Mouse (Mus musculus): ENCODE results near the gene Rfx4. TPM values are rescaled to one million over a fixed set of nuclear protein-coding genes. Genes with fewer than 3 reads are reported as not detected.

The Rfx4 gene
- total RNA-seq, 2 experiments from 2014 or later, result not detected

DNA sequence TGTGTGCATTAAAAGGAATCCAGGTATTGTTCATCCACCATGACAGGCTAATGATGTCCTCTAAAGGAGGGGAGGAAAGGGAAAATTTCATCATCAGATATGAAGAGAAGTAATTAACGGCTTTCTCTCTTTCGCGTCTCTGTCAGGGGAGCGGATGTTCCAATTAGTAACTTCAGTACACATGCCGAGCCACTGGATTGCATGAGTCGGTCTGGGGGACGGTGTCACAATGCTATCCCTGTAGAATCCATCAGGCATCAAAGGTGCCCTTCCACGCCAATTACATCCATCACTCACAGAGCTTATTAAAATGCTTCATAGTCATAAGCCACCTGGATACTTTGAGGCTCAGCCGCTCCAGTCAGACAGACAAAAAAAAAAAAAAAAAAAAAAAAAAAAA is 51.3 kb downstream of the Rfx4 start:
- ATAC-seq (replicated peaks; ENCODE audit: low FRiP score, poor library complexity, severe bottlenecking), result no peak

DNA sequence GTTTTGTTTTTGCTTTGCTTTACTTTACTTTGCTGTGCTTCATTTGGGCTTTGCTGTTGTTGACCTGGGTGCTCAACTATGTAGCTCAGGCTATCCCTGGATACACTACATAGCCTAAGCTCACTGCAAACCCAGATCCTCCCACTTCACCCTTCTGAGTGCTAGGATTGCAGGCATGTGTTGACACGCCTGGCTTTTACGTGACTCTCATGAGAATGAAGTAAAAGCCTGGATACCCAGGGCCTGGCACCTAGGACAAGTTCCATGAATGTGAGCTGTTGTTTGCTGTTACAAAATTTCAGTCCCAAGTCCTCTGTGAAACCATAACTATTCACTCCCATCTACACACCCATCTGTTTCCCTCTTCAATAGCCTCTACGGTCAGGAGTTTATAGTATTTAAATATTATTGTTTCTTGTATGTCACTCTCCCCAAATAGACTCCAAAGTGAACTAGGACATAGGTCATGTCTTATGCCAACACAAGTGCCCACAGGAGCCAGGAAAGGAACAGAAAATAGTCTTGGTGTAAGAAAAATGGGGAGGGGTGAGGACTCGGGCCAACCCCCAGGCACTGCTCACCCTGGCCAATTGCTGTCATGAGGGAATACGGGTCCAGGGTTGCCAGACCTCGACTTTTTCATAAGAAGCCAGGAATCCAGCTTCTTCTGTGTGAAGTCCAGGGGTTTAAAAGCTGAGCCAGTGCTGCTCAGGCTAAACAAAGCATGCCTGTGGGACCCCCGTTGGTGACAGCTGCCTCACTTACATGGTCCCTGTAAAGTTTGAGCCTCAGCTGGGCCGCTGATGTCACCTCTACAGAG is 54.4 kb downstream of the Rfx4 start:
- no peak for ATAC-seq (replicated peaks; ENCODE audit: low FRiP score, poor library complexity, severe bottlenecking)

DNA sequence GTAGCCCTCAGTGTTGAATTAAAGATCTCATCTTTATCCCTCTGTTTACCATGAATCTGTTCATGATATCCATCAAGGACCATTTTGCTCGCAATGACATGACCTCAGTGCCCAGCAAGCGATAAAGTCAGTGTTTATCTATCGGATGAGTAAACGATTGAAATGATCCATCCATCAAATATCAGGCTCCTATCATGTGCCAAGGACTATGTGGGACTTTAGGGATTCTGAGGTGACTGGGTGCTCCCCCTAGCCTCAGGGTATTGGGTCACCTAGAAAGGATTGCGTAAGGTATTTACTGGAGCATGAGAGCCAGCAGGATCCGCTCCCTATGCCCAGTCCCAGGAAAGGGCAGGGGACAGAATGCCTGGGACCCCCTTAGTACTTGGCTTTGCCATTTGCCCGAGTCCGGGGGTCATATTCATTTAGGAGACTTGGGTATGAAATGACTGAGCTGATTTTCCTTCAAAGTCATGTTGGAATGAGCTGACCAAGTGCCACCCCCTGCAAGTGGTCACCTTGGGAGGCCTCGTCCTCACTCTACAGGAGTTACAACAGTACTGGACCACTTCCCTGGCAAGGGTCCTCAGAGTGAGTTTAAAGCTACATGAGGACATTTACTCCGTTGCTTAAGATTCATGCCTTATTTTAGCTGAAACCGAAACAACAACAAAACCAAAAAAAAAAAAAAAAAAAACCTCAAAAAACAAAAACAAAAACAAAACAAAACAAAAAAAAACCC is 55.5 kb downstream of the Rfx4 start:
- no peak for ATAC-seq (replicated peaks; ENCODE audit: low FRiP score, poor library complexity, severe bottlenecking)

DNA sequence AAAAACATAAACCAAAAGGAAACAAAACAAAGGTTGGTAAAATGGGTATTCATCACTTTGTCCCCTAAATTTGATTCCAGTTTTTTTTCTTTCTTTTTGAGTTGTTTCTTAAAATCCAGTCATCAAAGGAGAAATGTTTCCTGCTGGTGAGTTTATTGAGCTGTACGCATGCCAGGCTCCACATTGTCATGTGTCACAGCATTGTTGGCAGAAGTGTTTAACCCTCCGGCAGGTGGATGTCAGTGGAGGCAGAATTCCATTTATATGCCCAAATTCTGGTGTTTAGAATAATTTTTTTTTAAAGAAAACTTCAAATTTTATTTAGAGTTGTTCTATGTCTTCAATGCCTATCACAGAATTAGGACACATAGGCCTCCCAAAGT is 56.0 kb downstream of the Rfx4 start:
- ATAC-seq (replicated peaks; ENCODE audit: low FRiP score, poor library complexity, severe bottlenecking), result no peak

DNA sequence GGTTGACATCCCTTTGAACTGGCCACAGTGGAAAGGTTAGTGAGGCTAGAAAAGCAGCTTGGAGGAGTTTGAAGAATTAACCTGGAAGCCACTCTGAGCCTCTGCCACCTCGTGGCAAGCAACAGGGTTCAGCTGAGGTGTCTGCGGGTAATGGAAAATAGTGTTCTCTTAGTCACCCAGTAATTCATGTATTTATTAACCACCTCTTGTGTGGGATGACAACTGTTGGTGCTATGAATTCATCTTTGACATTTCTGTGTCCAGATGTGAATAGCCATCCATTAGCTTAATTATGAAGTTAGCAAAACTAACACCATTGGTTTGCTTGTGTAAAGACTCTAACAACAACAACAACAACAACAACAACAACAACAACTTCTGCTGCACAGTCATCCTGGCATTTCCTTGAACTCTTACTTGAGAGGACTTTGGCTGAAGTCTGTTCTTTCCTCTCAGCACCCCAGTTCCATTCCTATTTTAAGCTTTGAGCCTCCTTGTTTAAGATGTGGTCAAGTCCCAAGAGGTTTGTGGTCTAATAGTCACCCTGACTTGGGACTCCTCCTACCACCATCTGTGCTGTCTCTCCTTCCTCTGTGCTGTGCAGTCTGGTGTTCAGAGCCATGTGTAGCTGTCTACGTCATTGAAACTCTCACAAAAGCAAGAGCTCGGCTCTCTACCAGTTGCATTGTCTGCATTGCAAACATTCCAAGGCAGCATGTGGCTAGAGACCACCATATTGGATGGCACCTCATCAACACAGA is 60.0 kb downstream of the Rfx4 start:
- no peak for ATAC-seq (replicated peaks; ENCODE audit: low FRiP score, poor library complexity, severe bottlenecking)

DNA sequence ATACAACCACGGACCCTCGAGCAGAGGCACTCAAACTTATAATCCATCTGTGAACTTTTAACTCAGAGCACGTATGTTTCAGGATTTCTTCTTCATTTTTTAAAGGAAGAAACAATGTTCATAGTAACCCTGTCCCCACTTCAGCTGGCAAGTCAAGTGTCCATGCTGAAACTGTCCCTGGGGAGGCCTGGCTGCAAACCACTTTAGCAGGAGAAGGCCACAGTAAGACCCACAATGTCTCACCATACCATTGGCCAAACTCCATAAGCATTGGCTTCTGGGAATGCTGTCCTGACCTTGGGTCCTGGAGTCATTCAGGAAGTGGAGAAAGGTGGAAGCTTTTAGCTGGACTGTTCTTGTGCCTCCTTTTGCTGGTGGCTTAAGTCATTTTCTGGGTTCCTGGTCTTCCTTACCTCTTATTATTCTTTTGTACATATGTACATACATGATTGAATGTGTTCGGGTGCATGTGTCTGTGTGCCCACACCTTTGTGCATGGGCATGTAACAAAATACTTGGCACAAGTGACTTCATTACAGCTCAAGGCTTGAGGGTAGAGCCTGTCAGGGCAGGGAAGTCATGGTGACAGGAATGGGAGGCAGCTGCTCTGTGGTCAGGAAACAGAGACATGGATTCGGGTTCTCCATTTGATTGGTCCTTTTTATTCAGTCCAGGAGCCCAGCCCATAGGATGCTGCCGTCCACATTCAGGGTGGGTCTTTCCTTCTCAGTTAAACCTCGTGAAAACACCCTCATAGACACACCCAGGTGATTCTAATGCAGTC is 61.4 kb downstream of the Rfx4 start:
- no peak for ATAC-seq (replicated peaks; ENCODE audit: low FRiP score, poor library complexity, severe bottlenecking)

DNA sequence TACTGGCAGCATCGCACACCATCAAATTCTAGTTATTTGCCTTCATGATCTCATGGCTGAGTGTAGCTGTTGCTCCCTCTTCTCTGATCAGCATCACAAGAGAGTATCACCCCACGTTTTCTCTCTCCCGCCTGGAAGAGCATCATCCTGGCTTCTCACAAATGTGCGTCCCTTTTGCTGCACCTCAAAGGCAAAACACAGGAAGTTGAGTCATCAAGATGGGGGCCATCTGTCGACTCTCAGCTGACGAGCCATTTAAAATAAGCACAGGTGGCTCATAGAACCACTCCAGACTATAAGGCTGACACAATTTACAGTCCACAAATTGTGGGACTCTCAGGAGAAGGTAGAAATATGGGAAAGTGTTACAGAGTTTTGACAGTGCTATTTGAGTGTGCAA is 63.8 kb downstream of the Rfx4 start:
- ATAC-seq (replicated peaks; ENCODE audit: low FRiP score, poor library complexity, severe bottlenecking), result no peak

DNA sequence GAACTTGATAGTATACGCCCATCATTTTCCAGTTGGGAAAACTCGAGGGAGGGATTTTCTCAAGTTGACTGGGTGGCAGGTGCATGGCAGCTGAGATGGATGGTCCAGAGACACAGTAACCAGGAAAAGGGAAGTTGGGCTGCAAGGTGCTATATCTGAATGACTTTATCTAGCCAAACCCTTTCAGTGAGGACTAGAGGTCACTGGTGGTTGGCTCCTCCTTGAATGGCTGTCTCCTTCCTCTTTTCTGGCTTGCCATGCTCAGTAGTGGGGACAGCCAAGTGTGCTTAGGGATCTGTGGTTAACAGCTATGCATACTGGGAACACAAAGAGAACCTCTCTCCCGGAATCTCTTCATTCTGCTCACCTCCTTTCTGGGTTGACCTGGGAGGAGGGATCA is 64.4 kb downstream of the Rfx4 start:
- ATAC-seq (replicated peaks; ENCODE audit: low FRiP score, poor library complexity, severe bottlenecking), result no peak

DNA sequence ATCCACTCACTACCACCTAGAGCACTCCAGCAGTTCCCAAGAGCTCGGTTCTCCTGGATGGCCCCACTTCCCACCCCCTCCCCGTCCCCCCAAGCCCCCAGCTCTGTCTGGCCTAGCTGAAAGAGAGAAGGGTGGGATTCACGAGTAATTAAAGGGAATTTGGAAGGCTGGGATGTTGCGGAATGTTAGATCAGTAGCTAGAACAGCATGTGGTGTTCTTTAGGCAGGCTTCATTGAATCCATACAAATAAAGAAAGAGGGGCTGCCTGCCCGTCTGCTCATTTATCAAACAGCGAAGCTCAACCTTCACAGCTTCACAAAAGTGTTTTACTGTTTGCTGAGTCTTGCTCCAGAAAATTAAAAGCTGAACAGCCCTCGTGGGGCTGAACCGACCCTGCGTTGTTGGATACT is 66.9 kb downstream of the Rfx4 start:
- ATAC-seq (replicated peaks; ENCODE audit: low FRiP score, poor library complexity, severe bottlenecking), result no peak

DNA sequence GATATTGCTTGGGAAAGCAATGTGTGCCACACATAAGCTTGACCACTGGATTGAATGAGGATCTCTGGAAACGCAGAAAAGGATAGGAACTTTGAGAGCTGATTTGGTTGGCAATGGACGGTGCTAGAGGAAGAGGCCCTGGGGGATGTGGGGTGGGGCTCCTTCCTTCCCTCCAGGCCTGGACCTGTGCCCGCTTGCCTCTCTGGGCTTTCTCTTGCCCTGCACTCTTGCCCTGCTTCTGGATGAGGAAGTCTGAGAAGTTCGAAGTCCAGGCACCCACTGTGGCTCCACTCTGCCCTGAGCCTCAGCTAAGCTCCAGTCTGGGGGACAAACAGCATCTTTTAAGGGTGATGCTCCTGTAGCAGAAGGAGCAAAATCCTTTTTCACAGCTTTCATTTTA is 67.8 kb downstream of the Rfx4 start:
- no peak for ATAC-seq (replicated peaks; ENCODE audit: low FRiP score, poor library complexity, severe bottlenecking)

DNA sequence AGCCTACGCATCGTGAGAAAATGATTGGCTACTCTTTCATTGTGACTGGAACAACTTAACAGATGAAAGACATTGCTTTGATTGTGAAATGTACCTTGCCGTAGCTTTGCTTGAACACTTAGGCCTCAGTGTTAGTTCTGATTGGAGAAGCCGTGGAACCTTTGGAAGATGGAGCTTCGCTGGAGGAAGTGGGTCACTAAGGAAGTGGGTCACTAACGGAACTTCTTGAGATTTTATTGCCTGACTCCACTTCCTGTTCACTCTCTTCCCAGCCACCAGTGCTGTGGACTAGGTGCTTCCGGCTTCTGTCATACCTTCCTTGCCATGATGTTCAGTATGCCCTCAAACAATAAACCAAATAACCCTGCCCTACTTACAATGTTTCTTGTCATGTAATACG is 73.1 kb downstream of the Rfx4 start:
- no peak for ATAC-seq (replicated peaks; ENCODE audit: low FRiP score, poor library complexity, severe bottlenecking)

DNA sequence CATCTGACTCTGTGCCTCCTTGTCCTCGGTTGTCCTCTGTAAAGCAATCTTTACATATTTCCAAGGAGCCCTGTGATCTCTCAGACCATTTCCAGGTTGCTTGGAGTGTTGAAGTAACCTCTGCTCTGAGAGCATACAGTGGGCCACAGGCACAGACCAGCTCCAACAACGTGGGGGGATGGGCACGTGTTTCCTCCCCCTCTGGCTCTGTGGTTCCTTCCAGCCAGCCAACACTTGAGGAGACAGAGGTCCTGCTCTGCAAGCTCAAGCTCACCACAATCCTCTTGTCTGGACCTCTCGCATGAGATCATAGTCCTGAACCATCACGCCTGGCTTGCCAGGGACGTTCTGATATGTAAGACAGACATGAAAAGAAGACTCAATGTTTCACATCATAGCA is 79.7 kb downstream of the Rfx4 start:
- no peak for ATAC-seq (replicated peaks; ENCODE audit: low FRiP score, poor library complexity, severe bottlenecking)

DNA sequence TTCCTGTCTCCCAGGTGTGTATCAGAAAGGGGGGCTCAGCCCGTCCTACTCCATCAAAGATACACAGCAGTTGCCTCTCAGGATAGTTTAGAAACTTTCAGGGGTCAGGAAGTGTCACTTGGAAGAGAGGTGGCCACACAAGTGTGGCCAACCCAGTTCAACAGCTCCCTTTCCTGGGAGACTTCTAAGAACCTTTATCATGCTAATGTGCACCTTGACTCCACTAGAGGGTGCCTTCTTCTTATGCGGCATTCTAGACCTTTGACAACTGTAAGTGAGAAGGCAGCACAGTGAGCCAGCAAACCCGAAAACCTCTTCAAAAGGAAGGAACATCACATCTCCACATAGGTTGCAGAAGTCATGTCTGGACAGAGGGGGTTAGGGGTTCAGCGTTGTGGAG is 80.2 kb downstream of the Rfx4 start:
- ATAC-seq (replicated peaks; ENCODE audit: low FRiP score, poor library complexity, severe bottlenecking), result no peak

DNA sequence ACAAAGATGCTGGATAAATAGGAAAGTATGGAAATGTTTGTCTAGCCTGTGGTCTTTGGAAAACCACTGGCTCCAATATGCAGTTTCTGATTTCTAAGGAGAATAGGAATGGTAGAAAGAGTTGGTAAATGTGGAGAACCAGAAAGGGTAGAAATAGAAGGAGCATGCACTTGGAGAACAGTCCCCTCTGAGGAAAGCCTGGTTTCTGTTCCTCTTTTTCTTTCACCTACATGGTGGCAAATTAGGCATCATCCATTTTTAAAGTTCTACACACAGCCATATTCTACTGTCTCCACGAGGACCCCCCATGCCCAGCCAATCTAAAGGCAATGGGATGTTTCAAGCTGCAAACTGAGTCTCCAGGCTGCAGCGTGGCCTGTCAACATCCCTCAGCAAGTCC is 81.5 kb downstream of the Rfx4 start:
- ATAC-seq (replicated peaks; ENCODE audit: low FRiP score, poor library complexity, severe bottlenecking), result no peak

DNA sequence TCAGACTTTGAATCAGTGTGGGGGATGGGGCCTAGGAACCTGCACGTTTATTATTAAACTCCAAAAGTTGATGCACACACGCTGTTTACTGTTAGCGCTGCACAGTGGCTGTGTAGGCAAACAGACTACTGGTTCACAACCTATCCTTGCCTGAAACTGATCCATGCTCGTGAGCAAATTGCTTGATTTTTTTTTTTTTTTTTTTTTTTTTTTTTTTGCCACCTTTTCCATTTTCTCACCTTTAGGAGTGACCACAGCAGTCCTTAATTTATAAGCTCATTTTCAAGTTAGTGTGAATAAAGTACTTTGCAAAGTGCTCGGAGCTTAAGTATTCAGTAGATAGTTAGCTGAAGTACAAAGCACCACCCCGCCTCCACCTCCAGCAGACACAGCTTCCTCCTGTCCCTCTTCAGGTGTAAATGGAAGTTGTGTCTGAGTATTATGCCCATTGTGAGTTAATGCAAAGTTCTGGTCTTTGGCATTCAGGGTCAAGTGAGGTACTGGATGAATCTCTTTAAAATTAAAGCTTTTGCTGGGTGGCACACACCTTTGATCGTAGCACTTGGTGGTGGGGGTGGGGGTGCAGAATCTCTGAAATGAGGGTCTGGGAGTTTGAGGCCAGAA is 83.1 kb downstream of the Rfx4 start:
- ATAC-seq (replicated peaks; ENCODE audit: low FRiP score, poor library complexity, severe bottlenecking), result no peak

DNA sequence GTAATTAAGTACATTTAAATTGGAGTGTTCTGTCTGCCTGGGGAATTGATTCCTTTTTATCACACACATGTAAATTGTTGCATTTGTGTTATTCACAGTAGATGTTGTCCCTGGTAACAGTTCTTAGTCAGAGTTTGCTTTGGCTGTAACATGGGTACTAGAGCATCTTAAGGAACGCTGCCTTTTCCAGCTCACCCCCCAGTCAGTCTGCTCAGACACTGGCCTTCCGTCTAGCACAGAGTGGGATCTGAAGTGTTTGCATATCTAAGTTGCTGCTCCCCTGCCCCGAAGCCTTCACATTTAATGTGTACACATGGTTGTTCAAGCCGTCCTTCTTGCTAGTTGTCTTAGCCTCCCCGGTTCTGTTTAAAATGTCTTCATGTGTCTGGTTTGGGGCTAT is 90.8 kb downstream of the Rfx4 start:
- ATAC-seq (replicated peaks; ENCODE audit: low FRiP score, poor library complexity, severe bottlenecking), result no peak

DNA sequence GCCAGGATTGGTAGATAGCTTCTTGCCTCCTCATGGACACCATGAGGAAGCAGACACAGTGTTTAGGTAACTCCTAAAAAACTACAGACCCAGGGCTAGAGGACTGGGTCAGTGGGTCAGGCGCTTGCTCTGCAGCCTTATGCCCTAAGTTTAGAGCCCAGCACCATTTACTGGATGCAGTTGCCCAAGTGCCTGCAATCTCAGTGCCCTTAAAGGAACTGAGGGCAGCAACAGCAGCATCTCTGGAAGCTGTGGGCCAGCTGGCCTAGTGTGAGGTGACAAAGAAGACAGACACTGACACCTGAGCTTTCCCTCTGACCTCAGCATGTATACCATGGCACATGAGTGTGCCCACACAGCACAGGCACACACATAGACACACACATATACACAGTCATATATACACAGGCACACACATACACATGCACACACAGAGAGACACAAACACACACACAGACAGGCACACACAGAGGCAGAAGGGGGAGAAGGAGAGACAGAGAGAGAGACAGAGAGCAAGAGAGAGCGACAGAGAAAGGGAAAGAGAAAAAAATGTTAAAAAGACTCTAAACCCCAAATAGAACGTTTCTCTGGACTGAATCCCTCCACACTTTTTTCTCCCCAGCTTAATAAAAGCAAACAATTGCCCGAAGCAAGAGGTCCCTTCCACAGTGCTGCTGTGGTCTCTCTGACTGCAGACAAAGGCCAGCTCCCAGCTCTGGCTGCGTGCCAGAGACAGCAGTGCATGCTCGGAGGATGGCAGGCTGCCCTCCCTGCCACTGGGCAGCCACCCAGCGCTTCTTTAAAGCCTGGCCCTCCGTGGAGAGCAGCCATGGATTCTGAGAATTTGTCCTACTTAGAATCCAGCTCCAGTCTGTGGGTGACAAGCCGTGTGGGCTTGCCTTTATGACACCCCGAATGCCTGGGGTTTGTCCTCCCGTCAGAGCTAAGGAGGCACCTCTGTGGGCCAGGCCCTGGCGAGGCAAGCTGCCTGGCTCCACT is 96.4 kb downstream of the Rfx4 start:
- no peak for ATAC-seq (replicated peaks; ENCODE audit: low FRiP score, poor library complexity, severe bottlenecking)

DNA sequence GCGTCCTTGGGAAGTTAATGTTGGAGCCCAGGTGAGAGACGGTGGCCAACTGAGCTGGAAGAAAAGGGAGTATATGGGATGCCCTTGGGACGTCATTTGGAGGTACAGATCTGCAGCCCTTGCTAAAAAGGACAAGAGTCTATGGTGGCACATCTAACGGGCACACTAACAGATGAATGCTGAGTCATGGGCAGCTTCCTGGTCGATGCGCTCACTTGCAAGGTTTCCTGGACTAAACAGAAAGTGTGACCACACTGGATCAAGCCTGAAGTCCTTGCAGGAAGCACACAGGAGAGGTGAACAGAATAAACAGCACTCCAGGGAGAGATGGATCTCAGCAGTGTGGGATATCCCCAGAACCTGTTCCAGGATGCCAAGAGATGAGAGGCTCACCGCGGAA is 98.2 kb downstream of the Rfx4 start:
- ATAC-seq (replicated peaks; ENCODE audit: low FRiP score, poor library complexity, severe bottlenecking), result no peak

Measured in erythroid progenitor cell, adult 5-6 weeks (primary cell).